Mouse (Mus musculus): ENCODE data around the gene Crlf1. TPM values are rescaled to one million over a fixed set of nuclear protein-coding genes. Genes with fewer than 3 reads are reported as not detected.

Gene Crlf1
- 0.46 and 1.1 TPM in 2 replicates for polyA plus RNA-seq (2012)

DNA sequence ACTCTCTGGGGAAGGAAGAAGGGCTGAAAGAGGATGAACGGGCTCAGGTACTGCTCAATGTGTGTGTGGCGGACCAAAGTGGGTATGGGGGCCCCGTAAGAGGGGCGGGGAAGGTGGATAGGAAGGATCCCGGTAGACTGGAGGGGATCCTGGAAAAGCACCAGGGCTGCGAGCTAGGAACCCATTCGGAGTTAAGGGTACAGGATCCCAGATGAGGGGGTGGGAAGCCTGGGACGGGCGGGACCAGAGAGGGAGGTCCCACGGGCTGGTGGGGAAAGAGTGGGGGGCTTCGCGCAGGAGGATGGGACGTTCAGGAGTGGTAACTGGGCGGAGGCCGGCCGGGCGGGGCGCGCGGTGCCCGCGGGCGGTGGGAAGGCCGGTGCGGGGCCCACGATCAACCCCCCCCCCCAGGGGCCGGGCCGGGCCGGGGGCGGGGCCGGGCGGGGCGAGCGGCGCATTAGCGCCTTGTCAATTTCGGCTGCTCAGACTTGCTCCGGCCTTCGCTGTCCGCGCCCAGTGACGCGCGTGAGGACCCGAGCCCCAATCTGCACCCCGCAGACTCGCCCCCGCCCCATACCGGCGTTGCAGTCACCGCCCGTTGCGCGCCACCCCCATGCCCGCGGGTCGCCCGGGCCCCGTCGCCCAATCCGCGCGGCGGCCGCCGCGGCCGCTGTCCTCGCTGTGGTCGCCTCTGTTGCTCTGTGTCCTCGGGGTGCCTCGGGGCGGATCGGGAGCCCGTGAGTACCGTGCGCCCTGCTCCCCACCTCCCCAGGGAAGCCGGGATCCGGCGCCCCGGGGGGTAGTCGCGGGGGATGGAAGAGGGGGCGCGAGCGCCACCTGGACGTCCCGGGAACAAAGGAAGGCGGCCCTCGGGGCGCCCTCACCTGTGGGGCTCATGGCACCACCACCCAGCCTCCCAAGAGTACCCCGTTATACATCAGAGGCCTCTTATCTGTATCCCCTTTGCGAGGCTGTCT is at the start of gene Crlf1:
Gene Crlf1, plus strand, starts transcription at position 495 of the 977 bp plus-strand sequence.

DNA sequence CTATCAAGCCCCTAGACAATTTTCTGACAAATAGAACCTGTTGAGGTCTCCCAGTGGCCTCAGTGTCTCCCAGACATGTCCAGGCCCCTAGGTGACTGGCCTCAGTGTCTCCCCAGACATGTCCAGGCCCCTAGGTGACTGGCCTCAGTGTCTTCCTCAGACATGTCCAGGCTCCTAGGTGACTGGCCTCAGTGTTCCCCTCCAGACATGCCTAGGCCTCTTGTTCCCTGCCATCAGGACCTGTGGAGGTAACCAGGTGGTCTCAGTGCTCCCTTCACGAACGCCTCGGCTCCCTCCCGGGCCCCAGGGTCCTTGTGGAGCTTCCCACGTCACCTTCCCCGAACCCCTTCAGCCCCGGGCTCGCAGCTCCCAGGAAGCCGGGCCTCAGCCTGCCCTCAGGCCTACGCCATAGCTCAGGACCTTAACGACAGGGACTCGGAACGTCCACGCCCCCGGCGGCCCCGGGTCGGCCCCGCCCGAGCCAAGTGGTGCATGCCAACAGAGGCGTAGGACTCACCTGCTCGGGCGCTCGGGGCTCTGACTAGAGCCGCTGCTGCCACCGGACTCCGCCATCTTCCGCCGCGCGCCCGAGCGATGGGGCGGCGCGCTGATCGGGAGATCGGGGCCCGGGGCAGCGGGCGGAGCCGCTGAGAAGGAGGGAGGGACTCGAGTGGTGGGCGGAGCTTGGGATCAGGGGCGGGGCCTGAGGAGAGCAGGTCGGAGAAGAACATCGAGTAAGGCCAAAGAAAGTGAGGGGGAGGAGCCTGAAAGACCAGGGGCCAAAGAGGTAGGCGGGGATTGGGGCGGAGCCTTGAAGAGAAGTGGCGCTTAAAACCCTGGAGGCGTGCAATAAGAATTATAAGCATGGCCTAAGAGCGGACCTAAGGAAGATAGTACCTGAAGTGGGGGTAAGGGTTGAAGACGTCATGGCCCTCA is 16.4 kb upstream of the Crlf1 start, which contains the start of gene Klhl26:
Gene Klhl26, minus strand, starts transcription at position 636 of the 936 bp plus-strand sequence.

DNA sequence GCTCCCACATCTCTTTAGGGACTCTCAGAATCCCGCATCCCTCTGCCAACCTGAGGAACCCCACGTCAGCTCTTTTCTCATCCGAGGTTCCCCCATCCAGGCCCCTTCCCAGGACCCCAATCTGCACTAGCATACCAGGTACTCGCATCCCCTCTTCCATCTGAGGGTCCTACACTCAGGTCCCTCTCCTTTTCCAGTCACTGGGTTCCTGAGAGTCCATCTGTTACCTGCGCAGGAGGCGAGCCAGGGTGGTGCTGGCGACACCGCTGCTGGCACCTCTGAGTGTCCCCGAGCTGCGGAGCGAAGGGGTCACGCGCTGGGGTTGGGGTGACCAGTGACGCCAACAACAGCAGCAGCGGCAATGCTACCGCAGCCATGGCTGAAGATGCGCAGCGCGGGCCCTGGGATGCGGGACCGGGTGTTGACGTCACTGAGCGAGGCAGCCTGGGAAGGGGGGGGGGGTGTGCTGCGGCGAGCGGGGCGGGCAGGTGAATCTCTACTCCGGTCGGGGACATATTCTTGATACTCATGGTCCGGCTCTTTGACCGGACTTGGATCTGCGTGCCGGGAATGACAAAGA is 5.9 kb upstream of the Crlf1 start, which contains the start of gene Tmem59l:
Gene Tmem59l, minus strand, starts transcription at position 418 of the 580 bp plus-strand sequence.

DNA sequence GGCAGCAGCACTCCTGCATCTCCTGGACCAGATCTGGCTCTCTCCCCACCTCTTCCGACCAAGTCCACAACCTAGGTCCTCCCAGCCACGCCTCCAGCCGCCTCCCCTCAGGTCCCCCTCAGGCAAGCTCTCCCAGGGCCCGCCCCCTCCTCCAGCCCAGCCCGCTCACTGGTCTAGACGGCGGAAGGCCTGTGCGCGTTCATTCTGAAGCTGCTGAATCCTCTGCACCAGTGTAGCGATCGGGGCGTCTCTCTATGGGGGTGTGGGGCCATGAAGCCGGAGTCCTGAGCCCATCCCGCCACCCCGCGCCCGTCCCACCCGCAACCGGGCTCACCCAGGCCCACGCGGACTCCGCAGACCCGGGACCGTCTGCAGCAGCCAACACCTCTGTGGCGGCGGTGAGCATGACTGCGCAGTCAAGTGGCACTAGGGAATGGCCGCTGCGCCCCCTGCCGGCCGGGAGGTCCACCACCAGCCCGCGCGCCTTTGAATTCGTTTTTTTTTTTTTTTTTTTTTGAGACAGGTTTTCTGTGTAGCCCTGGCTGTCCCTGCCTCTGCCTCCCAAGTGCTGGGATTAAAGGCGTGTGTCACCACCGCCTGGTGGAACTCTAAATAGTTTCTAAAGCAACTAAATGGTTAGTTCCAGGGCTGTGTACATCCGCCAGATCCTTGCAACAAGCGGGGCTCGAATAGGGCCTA is 13.5 kb downstream of the Crlf1 start, which contains the start of gene Rex1bd:
Gene Rex1bd, minus strand, starts transcription at position 425 of the 699 bp plus-strand sequence.

DNA sequence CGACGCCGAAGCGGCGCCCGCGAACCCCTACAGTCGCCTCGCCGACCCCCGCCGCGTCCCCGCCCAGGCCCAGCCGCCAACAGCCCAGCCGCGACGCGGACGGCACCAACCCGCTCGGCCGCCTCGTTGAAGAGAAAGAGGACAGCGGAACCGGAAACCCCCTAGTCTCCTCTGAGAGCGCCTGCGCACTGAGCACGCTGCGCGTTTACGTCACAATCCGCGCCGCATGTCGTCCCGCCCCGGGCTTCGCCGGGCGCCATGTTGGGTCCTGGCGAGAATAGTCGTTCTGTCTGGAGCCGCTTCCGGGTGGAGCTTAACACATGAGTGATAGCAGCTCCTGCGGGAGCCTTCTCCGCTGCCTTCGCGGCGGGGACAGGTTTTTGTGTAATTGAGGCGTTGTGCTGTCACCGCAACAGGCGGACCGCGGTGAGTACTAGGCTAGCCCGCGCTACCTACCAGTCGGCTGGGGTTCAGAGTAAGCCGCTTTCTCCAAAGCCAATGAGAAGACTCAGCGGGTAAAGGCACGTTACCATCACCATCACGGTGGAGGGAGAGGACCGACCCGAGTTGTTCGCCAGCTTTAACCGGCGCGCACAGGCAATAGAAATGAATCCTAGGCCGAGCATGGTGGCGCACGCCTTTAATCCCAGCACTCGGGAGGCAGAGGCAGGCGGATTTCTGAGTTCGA is 17.4 kb downstream of the Crlf1 start, which contains the start of gene Uba52:
Gene Uba52, minus strand, starts transcription at position 574 of the 688 bp plus-strand sequence.

DNA sequence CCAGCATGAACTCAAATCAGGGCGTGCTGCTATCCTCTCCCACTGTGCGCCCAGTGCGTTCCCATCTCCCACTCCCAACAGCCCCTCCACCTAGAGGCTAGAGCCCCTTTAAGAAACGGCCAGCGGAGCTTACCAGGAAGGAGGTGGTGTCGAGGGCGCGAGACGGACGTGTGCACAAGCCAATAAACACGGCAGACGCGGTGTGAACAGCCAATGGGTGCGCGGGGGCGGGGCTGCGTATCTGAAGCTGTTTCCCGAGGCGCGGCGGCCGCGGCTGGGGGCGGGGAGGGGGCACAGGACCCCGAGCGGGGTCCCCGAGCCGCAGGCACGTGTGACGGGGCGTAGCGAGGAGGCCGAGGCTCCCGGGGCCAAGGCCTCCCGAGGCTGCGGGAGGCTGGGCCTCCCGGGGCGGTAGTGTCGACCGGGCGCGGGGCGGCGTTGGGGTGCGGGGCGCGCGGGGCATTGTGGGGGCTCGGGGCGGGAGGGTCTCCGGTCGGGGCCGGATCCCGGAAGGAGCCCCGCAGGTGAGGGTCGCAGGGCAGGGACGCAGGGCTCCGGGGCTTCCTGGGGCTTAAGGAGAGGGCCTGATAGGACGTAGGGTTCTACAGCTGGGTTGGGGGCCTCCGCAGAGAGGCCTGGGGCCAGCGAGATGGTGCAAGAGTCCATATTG is 34.7 kb downstream of the Crlf1 start, which contains the start of the genes Fkbp8 and Kxd1:
Gene Fkbp8, plus strand, starts transcription at position 213 of the 670 bp plus-strand sequence.
Gene Kxd1, minus strand, starts transcription at position 445 of the 670 bp plus-strand sequence.

DNA sequence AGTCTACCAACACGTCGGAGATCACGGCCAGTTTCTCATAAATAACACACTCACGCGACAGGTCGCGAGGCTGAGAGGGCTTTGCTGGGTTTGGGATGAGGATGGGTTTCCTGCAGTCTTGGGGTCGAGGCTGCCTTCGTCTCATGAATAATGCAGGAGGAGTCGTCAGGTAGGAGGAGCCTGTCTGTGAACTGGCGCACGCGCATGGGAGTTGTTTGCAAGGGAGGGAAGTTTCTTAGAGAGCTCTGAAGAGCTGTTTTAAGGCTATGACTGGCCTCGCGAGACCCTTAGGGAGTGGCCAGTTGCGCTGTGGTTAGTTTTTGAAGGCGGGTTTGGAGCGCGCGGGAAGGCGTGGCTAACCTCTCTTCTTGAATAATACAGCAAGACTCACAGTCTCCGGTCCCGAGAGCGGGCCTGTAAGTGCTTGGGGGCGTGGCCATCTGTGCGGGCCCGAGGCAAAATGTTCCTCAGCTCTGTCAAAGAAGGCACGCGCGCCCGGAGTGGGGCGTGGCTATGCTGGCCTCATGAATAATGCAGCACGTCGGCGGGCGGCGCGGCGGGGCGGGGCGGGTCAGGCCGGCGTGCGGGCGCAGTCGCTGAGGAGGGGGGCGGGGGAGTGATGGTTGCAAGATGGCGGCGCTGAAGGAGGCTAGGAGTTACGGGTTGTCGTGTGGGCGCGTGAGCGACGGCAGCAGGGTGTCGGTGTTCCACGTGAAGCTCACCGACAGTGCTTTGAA is 46.3 kb downstream of the Crlf1 start, which contains the start of gene Ell:
Gene Ell, plus strand, starts transcription at position 381 of the 737 bp plus-strand sequence.

Other genes with a start within 250 kb of the Crlf1 start
- 45.4 and 65.9 TPM in 2 replicates for gene Homer3, start 210.3 kb upstream of the Crlf1 start, polyA plus RNA-seq (2012)
- gene Ddx49, start 190.7 kb upstream of the Crlf1 start, polyA plus RNA-seq (2012) = 62.7 and 66.5 TPM in 2 replicates
- gene Cope, start 190.6 kb upstream of the Crlf1 start, polyA plus RNA-seq (2012) = 419 and 474 TPM in 2 replicates
- gene Cers1, start 177.4 kb upstream of the Crlf1 start, polyA plus RNA-seq (2012) = 0.24 and 0.37 TPM in 2 replicates
- gene Gdf1, start 163.3 kb upstream of the Crlf1 start, polyA plus RNA-seq (2012) = 0.65 TPM in 1 of 2 replicates, not detected in the other
- 119 and 122 TPM in 2 replicates for gene Upf1, start 139.9 kb upstream of the Crlf1 start, polyA plus RNA-seq (2012)
- gene Comp, start 119.6 kb upstream of the Crlf1 start, polyA plus RNA-seq (2012) = 0.32 and 1.8 TPM in 2 replicates
- 24.5 and 27.2 TPM in 2 replicates for gene Crtc1, start 53.6 kb upstream of the Crlf1 start, polyA plus RNA-seq (2012)
- gene Klhl26, start 16.2 kb upstream of the Crlf1 start, polyA plus RNA-seq (2012) = 5.9 and 6.5 TPM in 2 replicates
- gene Tmem59l, start 5.8 kb upstream of the Crlf1 start, polyA plus RNA-seq (2012) = 0.12 and 0.15 TPM in 2 replicates
- 205 and 212 TPM in 2 replicates for gene Rex1bd, start 13.6 kb downstream of the Crlf1 start, polyA plus RNA-seq (2012)
- gene Uba52, start 17.6 kb downstream of the Crlf1 start, polyA plus RNA-seq (2012) = 969 and 1,011 TPM in 2 replicates
- gene Fkbp8, start 34.6 kb downstream of the Crlf1 start, polyA plus RNA-seq (2012) = 975 and 1,046 TPM in 2 replicates
- 60.7 and 64.0 TPM in 2 replicates for gene Kxd1, start 34.8 kb downstream of the Crlf1 start, polyA plus RNA-seq (2012)
- gene Ell, start 46.3 kb downstream of the Crlf1 start, polyA plus RNA-seq (2012) = 51.7 and 61.3 TPM in 2 replicates
- 264 and 274 TPM in 2 replicates for gene Isyna1, start 101.2 kb downstream of the Crlf1 start, polyA plus RNA-seq (2012)
- 1,201 and 1,308 TPM in 2 replicates for gene Ssbp4, start 115.7 kb downstream of the Crlf1 start, polyA plus RNA-seq (2012)
- 11.8 and 21.0 TPM in 2 replicates for gene Lrrc25, start 123.0 kb downstream of the Crlf1 start, polyA plus RNA-seq (2012)
- gene Gdf15, start 139.3 kb downstream of the Crlf1 start, polyA plus RNA-seq (2012) = 13.6 and 15.1 TPM in 2 replicates
- 1.8 and 2.6 TPM in 2 replicates for gene Pgpep1, start 167.2 kb downstream of the Crlf1 start, polyA plus RNA-seq (2012)
- 583 and 668 TPM in 2 replicates for gene Lsm4, start 180.1 kb downstream of the Crlf1 start, polyA plus RNA-seq (2012)
- gene Jund, start 205.8 kb downstream of the Crlf1 start, polyA plus RNA-seq (2012) = 3,053 and 3,449 TPM in 2 replicates
- 0.71 and 1.9 TPM in 2 replicates for gene Iqcn, start 210.3 kb downstream of the Crlf1 start, polyA plus RNA-seq (2012)
- gene Gm3336, start 225.4 kb downstream of the Crlf1 start, polyA plus RNA-seq (2012) = 0.15 TPM in 1 of 2 replicates, not detected in the other
- 3.5 and 3.6 TPM in 2 replicates for gene Pde4c, start 230.6 kb downstream of the Crlf1 start, polyA plus RNA-seq (2012)

Data from megakaryocyte-erythroid progenitor cell, adult 5 weeks (primary cell).